Mouse (Mus musculus) intestine, embryonic 16.5 days (tissue): ENCODE data around the gene Dct. TPM values are rescaled to one million over a fixed set of nuclear protein-coding genes. Genes with fewer than 3 reads are reported as not detected.

Source experiments
- ATAC-seq: fragments of 200-750 bp; cut with Nextera tagmentation; 2 replicates; pipeline ENCODE4 v1.8.0; 2017; ENCODE audit warnings: moderate TSS enrichment, moderate library complexity
- H3K27ac ChIP-seq: fragments of 300-500 bp; sonication (generic); 2 replicates; pipeline ENCODE4 v1.5.1; 2014; ENCODE audit warnings: mild to moderate bottlenecking, low read length
- H3K27me3 ChIP-seq: fragments of 300-500 bp; sonication (generic); replicated peaks from 2 replicates; pipeline ENCODE4 v1.6.1; 2014; ENCODE audit warnings: low read length, control low read depth, mixed read lengths; ENCODE audit not compliant: control insufficient read depth, insufficient read depth
- H3K36me3 ChIP-seq: fragments of 300-500 bp; sonication (generic); 2 replicates; pipeline ENCODE4 v1.6.1; 2014; ENCODE audit warnings: low read length, control low read depth; ENCODE audit not compliant: control insufficient read depth, insufficient read depth
- H3K4me1 ChIP-seq: fragments of 300-500 bp; sonication (generic); 2 replicates; pipeline ENCODE4 v1.6.1; 2014; ENCODE audit warnings: low read length, control low read depth, mixed read lengths; ENCODE audit not compliant: control insufficient read depth, insufficient read depth
- H3K4me2 ChIP-seq: fragments of 300-500 bp; sonication (generic); 2 replicates; pipeline ENCODE4 v1.6.1; 2014; ENCODE audit warnings: low read depth, low read length, control low read depth
- H3K4me3 ChIP-seq: fragments of 300-500 bp; sonication (generic); 2 replicates; pipeline ENCODE4 v1.5.1; 2014; ENCODE audit warnings: mild to moderate bottlenecking, low read length
- H3K9ac ChIP-seq: fragments of 300-500 bp; sonication (generic); 2 replicates; pipeline ENCODE4 v1.6.1; 2014; ENCODE audit warnings: low read depth, low read length
- H3K9me3 ChIP-seq: fragments of 300-500 bp; sonication (generic); 2 replicates; pipeline ENCODE4 v1.6.1; 2016; ENCODE audit warnings: low read length, control low read depth; ENCODE audit not compliant: control insufficient read depth
- WGBS: fragments of 180-500 bp; shearing (Covaris S2); extraction: QIAGEN DNeasy Blood & Tissue Kit; methylation state at CpG from one replicate; pipeline ENCODE4 v1.1.7; 2014; 5-methylcytosine and 5-hydroxymethylcytosine counted together
- polyA plus RNA-seq: library from polyadenylated mRNA; unstranded; fragments of >200 nt; fragmentation: Nextera tagmentation; extraction: Ambion mirVana; gene quantifications from 2 replicates; pipeline ENCODE4 v1.2.1, GENCODE M21; 2015

The Dct gene
- polyA plus RNA-seq, 1 experiment from 2014 or later, result 1.8 TPM

GRCm38 (mm10) chr14:118050431-118050830 lies 1.6 kb downstream of the Dct start:
- Histone ChIP-seq H3K36me3 (no peaks in the 10 kb centered on the region), H3K27me3 (no peaks in the 10 kb centered on the region), H3K9me3 (no peaks in the 10 kb centered on the region), H3K27ac (no peak overlapping the region; the same call in 1 of the 2 replicates), H3K4me1 (peaks cover 9% of the 10 kb centered on the region), H3K4me2 (no peak overlapping the region), H3K4me3 (no peak overlapping the region), H3K9ac (no peak overlapping the region)
- WGBS, result 80% methylated on average over 10 of the region's 10 CpGs
- no peak for ATAC-seq

DNA sequence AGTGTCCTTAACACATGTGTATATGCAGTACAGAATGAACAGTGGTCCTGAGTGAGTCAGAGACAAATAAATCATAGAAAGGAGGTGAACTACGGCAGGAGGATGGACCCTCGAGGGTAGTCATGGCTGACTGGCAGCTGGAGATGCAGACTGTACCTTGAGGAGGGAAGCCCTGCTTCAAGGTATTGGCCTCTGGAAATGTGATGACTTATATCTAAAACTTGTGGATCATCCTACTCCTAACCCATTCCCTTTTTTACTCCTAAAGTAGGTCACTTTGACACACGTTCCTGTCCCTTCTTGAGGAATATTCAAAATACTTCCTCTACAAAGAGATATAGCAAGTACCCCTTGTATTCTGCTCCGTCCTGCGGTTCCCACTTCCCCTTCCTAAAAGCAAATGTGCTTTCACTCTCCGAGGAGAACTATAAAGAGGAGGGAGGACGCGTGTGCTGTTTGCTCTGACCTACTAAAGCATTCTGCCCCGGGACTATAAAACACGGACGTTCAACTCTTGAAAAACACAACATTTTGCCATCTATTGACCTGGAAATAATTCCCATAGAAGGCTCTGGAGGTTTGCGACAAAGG lies 2.3 kb downstream of the Dct start:
- no peaks in the 10 kb centered on the region; the same call in 1 of the 2 replicates for H3K27me3 ChIP-seq
- H3K4me3 ChIP-seq, result no peak overlapping the region
- ATAC-seq, result no peak
- H3K9ac ChIP-seq, result no peak overlapping the region
- 66% methylated on average over 12 of the region's 12 CpGs for WGBS
- H3K9me3 ChIP-seq, result no peaks in the 10 kb centered on the region
- H3K4me2 ChIP-seq, result no peak overlapping the region
- no peaks in the 10 kb centered on the region for H3K36me3 ChIP-seq
- peaks cover 9% of the 10 kb centered on the region for H3K4me1 ChIP-seq
- H3K27ac ChIP-seq, result no peak overlapping the region

DNA sequence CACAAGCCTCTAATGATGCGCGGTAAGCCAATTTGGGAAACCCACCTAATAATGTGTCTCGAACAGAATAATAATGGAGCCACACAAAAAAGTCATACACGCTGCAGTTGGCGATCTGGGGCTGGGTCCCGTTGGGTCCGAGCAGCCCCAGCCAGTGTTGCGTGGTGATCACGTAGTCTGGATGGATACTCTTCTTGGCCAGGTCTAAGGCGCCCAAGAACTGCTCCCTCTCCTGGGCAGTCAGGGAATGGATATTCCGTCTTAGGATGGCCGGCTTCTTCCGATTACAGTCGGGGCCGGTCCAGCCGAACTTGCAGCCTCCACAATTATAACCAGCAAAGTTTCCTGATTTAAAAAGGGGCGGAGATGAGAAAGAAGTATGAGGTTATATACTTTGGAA lies 9.1 kb downstream of the Dct start:
- ATAC-seq, result no peak
- 85% methylated on average over 17 of the region's 17 CpGs for WGBS
- H3K9ac ChIP-seq, result no peak overlapping the region

DNA sequence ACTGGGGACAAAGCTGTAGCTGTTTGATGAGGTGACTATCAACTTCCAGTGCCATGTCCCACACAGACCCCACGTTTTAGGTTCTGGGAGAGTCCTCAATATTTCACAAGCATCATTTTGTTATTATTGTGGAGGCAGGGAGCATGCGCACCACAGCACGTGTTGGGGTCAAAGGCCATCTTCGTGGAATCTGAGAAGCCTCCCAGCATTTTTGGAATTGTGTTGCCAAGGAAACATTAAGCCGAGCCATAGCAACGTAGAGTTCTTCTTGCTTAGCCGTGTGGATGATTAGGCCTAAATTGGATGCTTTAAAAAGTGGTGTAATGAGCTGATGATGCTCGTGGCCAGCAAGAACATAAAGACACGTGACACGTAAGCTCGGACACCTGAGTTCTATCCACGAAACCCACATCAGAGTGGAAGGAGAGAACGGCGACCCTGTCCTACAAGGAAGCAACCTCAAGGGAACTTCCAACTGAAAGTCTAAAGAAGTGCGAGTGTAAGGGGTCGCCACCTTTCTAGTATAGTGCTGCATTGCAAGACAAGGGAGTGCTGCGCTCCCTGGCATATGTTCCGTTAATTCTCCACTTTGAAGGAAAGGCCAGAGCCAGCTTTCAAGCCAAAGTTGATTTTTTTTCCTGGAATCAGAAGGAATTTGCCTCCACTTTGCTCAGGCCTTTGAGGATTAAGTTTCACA lies 9.8 kb downstream of the Dct start:
- WGBS, result 81% methylated on average over 18 of the region's 18 CpGs
- no peaks in the 10 kb centered on the region for H3K36me3 ChIP-seq
- H3K4me3 ChIP-seq, result no peak overlapping the region
- no peak overlapping the region for H3K9ac ChIP-seq
- no peak for ATAC-seq
- no peak overlapping the region for H3K27ac ChIP-seq
- H3K27me3 ChIP-seq, result no peaks in the 10 kb centered on the region; the same call in 1 of the 2 replicates
- H3K4me1 ChIP-seq, result no peaks in the 10 kb centered on the region
- no peaks in the 10 kb centered on the region for H3K9me3 ChIP-seq
- H3K4me2 ChIP-seq, result no peak overlapping the region

More for the DNA sequence above, 9.1 kb downstream of the Dct start:
- no peaks in the 10 kb centered on the region; the same call in 1 of the 2 replicates for H3K27me3 ChIP-seq
- H3K9me3 ChIP-seq, result no peaks in the 10 kb centered on the region
- H3K4me2 ChIP-seq, result no peak overlapping the region
- H3K27ac ChIP-seq, result no peak overlapping the region
- H3K4me3 ChIP-seq, result no peak overlapping the region
- H3K36me3 ChIP-seq, result no peaks in the 10 kb centered on the region
- H3K4me1 ChIP-seq, result no peaks in the 10 kb centered on the region

DNA sequence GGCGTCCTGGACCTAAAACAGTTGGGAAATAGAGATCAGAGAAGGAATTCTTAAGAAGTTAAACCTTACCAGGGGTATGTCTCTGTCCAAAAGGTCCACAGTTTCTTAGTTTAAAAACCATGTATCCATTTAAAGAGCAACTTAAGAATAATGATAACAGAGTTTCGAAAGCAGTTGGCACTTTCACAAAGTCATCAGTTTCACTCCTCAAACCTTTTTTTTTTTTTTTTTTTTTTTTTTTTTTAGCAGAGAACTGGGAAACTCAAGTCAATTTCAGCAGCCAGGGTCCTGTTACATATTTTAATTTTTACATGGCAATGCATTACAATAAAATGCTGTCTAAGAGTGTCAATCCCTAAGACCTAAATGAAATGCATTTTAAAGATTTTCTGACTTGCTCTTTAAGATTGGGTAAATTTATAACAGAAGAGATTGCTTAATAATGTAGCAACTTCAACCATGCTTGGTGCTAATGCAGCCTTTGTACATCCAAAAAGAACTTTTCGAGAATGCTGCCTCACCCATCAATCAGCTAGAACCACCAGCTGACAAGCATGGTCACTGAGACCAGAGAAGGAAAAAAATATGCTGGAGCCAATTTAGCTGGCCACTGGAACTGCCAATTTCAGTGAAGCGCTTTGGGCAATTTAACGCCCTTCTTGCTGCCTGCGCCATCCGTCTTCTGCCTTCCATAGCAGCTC lies 11.3 kb downstream of the Dct start:
- 83% methylated on average over 7 of the region's 7 CpGs for WGBS

DNA sequence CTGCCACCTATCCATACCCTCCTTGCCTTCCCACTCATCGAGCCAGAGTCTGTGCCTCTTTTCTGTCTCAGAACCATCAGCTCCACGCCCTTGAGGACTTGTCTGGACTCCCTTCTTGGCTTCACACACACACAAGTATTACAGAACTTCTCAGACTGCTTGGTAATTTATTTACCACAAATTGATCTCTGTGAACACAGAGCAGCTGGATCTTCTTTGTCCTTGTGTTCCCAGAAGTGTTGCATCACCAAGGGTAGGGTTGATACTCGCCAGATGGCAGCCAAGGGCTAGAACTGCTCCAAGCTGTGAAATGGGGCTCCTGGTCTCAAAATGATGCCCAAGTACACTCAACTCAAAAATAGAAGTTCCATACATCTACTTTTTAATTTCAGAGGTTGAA lies 13.0 kb downstream of the Dct start:
- H3K27ac ChIP-seq, result no peak overlapping the region
- H3K9ac ChIP-seq, result no peak overlapping the region
- H3K4me1 ChIP-seq, result no peaks in the 10 kb centered on the region
- no peaks in the 10 kb centered on the region for H3K27me3 ChIP-seq
- H3K36me3 ChIP-seq, result no peaks in the 10 kb centered on the region
- ATAC-seq, result no peak
- 75% methylated on average over 3 of the region's 3 CpGs for WGBS
- H3K4me3 ChIP-seq, result no peak overlapping the region
- no peak overlapping the region for H3K4me2 ChIP-seq
- H3K9me3 ChIP-seq, result no peaks in the 10 kb centered on the region

More for the DNA sequence above, 11.3 kb downstream of the Dct start:
- Histone ChIP-seq H3K4me2 (no peak overlapping the region), H3K36me3 (no peaks in the 10 kb centered on the region), H3K4me1 (no peaks in the 10 kb centered on the region), H3K27ac (no peak overlapping the region), H3K9ac (no peak overlapping the region), H3K4me3 (no peak overlapping the region), H3K27me3 (no peaks in the 10 kb centered on the region; the same call in 1 of the 2 replicates), H3K9me3 (no peaks in the 10 kb centered on the region)
- no peak for ATAC-seq

GRCm38 (mm10) chr14:118027564-118027963 lies 24.5 kb downstream of the Dct start:
- Histone ChIP-seq H3K9ac (no peak overlapping the region), H3K4me3 (no peak overlapping the region), H3K36me3 (no peaks in the 10 kb centered on the region), H3K4me1 (no peaks in the 10 kb centered on the region; the same call in 1 of the 2 replicates), H3K9me3 (peaks cover 11% of the 10 kb centered on the region), H3K4me2 (no peak overlapping the region), H3K27me3 (no peaks in the 10 kb centered on the region), H3K27ac (no peak overlapping the region)
- 97% methylated on average over 3 of the region's 3 CpGs for WGBS
- no peak for ATAC-seq

- H3K9ac ChIP-seq, result no peak overlapping the region
- peak overlapping the region; percentile 10; the same call in 1 of the 2 replicates for H3K4me2 ChIP-seq
- H3K27ac ChIP-seq, result no peak overlapping the region
- 48% methylated on average over 10 of the region's 10 CpGs for WGBS
- no peaks in the 10 kb centered on the region for H3K27me3 ChIP-seq
- no peaks in the 10 kb centered on the region for H3K36me3 ChIP-seq
- no peaks in the 10 kb centered on the region; the same call in 1 of the 2 replicates for H3K4me1 ChIP-seq
- no peak overlapping the region for H3K4me3 ChIP-seq
- peak; percentile 68 for ATAC-seq
- H3K9me3 ChIP-seq, result no peaks in the 10 kb centered on the region
Measured at GRCm38 (mm10) chr14:118021867-118022543, 30.0 kb downstream of the Dct start.

GRCm38 (mm10) chr14:118019314-118019713 lies 32.7 kb downstream of the Dct start:
- Histone ChIP-seq H3K27ac (no peak overlapping the region), H3K9me3 (no peaks in the 10 kb centered on the region), H3K4me1 (no peaks in the 10 kb centered on the region; the same call in 1 of the 2 replicates), H3K36me3 (no peaks in the 10 kb centered on the region), H3K4me2 (no peak overlapping the region), H3K4me3 (no peak overlapping the region), H3K27me3 (no peaks in the 10 kb centered on the region), H3K9ac (no peak overlapping the region)
- WGBS, result 69% methylated on average over 5 of the region's 5 CpGs
- no peak for ATAC-seq
